Mouse (Mus musculus) heart, embryonic 11.5 days (tissue): ENCODE data around the gene Fsip1. TPM values are rescaled to one million over a fixed set of nuclear protein-coding genes. Genes with fewer than 3 reads are reported as not detected.
"Not testable (repeated sequence)": the region's sequence is repeated elsewhere in the genome, so short reads cannot be mapped to it uniquely, and the experiment has no call there.

ENCODE experiments used
- ATAC-seq: fragments of 200-750 bp; cut with Nextera tagmentation; replicated peaks from 2 replicates; pipeline ENCODE4 v1.8.0; 2017; ENCODE audit warnings: moderate library complexity; ENCODE audit not compliant: insufficient number of reproducible peaks, low FRiP score, low TSS enrichment
- H3K27ac ChIP-seq: fragments of 300-500 bp; sonication (generic); 2 replicates; pipeline ENCODE4 v1.5.1; 2014; ENCODE audit warnings: mild to moderate bottlenecking, low read depth, low read length
- H3K27me3 ChIP-seq: fragments of 300-500 bp; sonication (generic); 2 replicates; pipeline ENCODE4 v1.6.1; 2014; ENCODE audit warnings: mild to moderate bottlenecking, low read length, mixed read lengths; ENCODE audit not compliant: control insufficient read depth, insufficient read depth
- H3K36me3 ChIP-seq: fragments of 300-500 bp; sonication (generic); 2 replicates; pipeline ENCODE4 v1.6.1; 2014; ENCODE audit warnings: mild to moderate bottlenecking, low read length, moderate library complexity, mixed read lengths; ENCODE audit not compliant: control insufficient read depth, insufficient read depth
- H3K4me1 ChIP-seq: fragments of 300-500 bp; sonication (generic); 2 replicates; pipeline ENCODE4 v1.6.1; 2014; ENCODE audit warnings: low read length; ENCODE audit not compliant: control insufficient read depth, insufficient read depth
- H3K4me2 ChIP-seq: fragments of 300-500 bp; sonication (generic); 2 replicates; pipeline ENCODE4 v1.6.1; 2014; ENCODE audit warnings: mild to moderate bottlenecking, moderate library complexity
- H3K4me3 ChIP-seq: fragments of 300-500 bp; sonication (generic); 2 replicates; pipeline ENCODE4 v1.5.1; 2014; ENCODE audit warnings: low read depth, low read length
- H3K9ac ChIP-seq: fragments of 300-500 bp; sonication (generic); 2 replicates; pipeline ENCODE4 v1.6.1; 2014; ENCODE audit warnings: mild to moderate bottlenecking, low read depth, low read length, moderate library complexity
- H3K9me3 ChIP-seq: fragments of 300-500 bp; sonication (generic); replicated peaks from 2 replicates; pipeline ENCODE4 v1.6.1; 2016; ENCODE audit warnings: low read length; ENCODE audit not compliant: control insufficient read depth
- WGBS: fragments of 180-500 bp; shearing (Covaris S2); extraction: QIAGEN DNeasy Blood & Tissue Kit; methylation state at CpG from one replicate; pipeline ENCODE4 v1.1.7; 2014; ENCODE audit not compliant: insufficient replicate concordance; 5-methylcytosine and 5-hydroxymethylcytosine counted together
- polyA plus RNA-seq: library from polyadenylated mRNA; unstranded; fragments of >200 nt; fragmentation: Nextera tagmentation; extraction: Ambion mirVana; gene quantifications from 2 replicates; pipeline ENCODE4 v1.2.1, GENCODE M21; 2014

Gene Fsip1
- polyA plus RNA-seq, 1 experiment from 2014 or later, result 0.34 TPM

- Histone ChIP-seq H3K27me3 (no peaks in the 10 kb centered on the region), H3K4me3 (no peak overlapping the region), H3K9me3 (no peaks in the 10 kb centered on the region), H3K9ac (no peak overlapping the region), H3K27ac (no peak overlapping the region), H3K4me1 (0 out of 2 replicates have a peak, but pooled peaks cover 4% of the 10 kb centered on the region), H3K4me2 (no peak overlapping the region), H3K36me3 (no peaks in the 10 kb centered on the region)
- ATAC-seq, result no peak
- 82% methylated on average over 2 of the region's 2 CpGs for WGBS
Observed at GRCm38 (mm10) chr2:118160991-118161390, 95.8 kb downstream of the Fsip1 start.

GRCm38 (mm10) chr2:118160547-118160946, 96.2 kb downstream of the Fsip1 start:
- no peak for ATAC-seq

GRCm38 (mm10) chr2:118159126-118159525, 97.6 kb downstream of the Fsip1 start:
- 50% methylated on average over 6 of the region's 6 CpGs for WGBS
- H3K4me1 ChIP-seq, result 0 out of 2 replicates have a peak, but pooled peaks cover 4% of the 10 kb centered on the region
- no peaks in the 10 kb centered on the region for H3K9me3 ChIP-seq
- no peaks in the 10 kb centered on the region for H3K36me3 ChIP-seq
- no peak for ATAC-seq
- no peak overlapping the region for H3K4me2 ChIP-seq
- no peak overlapping the region for H3K27ac ChIP-seq
- no peaks in the 10 kb centered on the region for H3K27me3 ChIP-seq
- no peak overlapping the region for H3K4me3 ChIP-seq
- H3K9ac ChIP-seq, result no peak overlapping the region

More at GRCm38 (mm10) chr2:118160547-118160946, 96.2 kb downstream of the Fsip1 start:
- H3K4me2 ChIP-seq, result no peak overlapping the region
- no peaks in the 10 kb centered on the region for H3K27me3 ChIP-seq
- no peak overlapping the region for H3K27ac ChIP-seq
- no peaks in the 10 kb centered on the region for H3K36me3 ChIP-seq
- H3K9ac ChIP-seq, result no peak overlapping the region
- H3K9me3 ChIP-seq, result no peaks in the 10 kb centered on the region
- no peak overlapping the region for H3K4me3 ChIP-seq
- 0 out of 2 replicates have a peak, but pooled peaks cover 4% of the 10 kb centered on the region for H3K4me1 ChIP-seq
- WGBS, result 33% methylated on average over 6 of the region's 6 CpGs

DNA sequence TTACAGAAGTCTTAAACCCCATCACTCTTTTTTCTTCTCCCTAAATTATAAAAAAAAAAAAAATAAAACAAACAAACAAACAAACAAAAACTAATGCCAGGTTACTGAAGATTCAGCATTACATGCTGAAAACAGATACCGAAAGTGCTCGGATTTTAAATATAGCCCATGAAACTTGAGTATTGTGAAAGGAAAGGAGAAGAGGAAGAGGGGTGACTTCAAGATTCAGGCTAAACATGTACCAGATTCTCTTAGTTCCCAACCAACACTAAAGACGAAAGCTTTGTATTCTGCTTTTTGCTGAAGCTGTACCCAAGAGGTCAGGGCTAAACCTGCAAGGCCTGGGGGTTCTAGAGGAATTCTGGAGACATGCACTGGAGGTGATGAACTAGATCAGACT, 98.7 kb downstream of the Fsip1 start:
- Histone ChIP-seq H3K4me2 (no peak overlapping the region), H3K4me3 (no peak overlapping the region), H3K4me1 (0 out of 2 replicates have a peak, but pooled peaks cover 4% of the 10 kb centered on the region), H3K9ac (no peak overlapping the region), H3K9me3 (no peaks in the 10 kb centered on the region), H3K27ac (no peak overlapping the region), H3K36me3 (no peaks in the 10 kb centered on the region), H3K27me3 (no peaks in the 10 kb centered on the region)
- ATAC-seq, result no peak
- WGBS, result 83% methylated on average over 3 of the region's 3 CpGs

- Histone ChIP-seq H3K27ac (no peak overlapping the region), H3K4me3 (no peak overlapping the region), H3K36me3 (no peaks in the 10 kb centered on the region), H3K27me3 (no peaks in the 10 kb centered on the region), H3K4me1 (no peaks in the 10 kb centered on the region), H3K4me2 (no peak overlapping the region), H3K9ac (no peak overlapping the region), H3K9me3 (no peaks in the 10 kb centered on the region)
- WGBS, result 72% methylated on average over 12 of the region's 12 CpGs
- ATAC-seq, result no peak
Observed at GRCm38 (mm10) chr2:118149855-118150563, 106.8 kb downstream of the Fsip1 start.

- 57% methylated on average over 4 of the region's 4 CpGs for WGBS
- no peak for ATAC-seq
- Histone ChIP-seq H3K9me3 (no peaks in the 10 kb centered on the region), H3K27me3 (no peaks in the 10 kb centered on the region), H3K4me2 (no peak overlapping the region), H3K27ac (no peak overlapping the region), H3K9ac (no peak overlapping the region), H3K4me1 (no peaks in the 10 kb centered on the region), H3K36me3 (no peaks in the 10 kb centered on the region), H3K4me3 (no peak overlapping the region)
Observed at GRCm38 (mm10) chr2:118148321-118149142, 108.2 kb downstream of the Fsip1 start.

GRCm38 (mm10) chr2:118147749-118148148, 109.0 kb downstream of the Fsip1 start:
- not testable (repeated sequence) for H3K27me3 ChIP-seq, H3K4me2 ChIP-seq, H3K4me1 ChIP-seq, H3K27ac ChIP-seq, H3K9ac ChIP-seq, H3K4me3 ChIP-seq, ATAC-seq, H3K36me3 ChIP-seq, H3K9me3 ChIP-seq
- WGBS, result 40% methylated on average over 3 of the region's 3 CpGs

DNA sequence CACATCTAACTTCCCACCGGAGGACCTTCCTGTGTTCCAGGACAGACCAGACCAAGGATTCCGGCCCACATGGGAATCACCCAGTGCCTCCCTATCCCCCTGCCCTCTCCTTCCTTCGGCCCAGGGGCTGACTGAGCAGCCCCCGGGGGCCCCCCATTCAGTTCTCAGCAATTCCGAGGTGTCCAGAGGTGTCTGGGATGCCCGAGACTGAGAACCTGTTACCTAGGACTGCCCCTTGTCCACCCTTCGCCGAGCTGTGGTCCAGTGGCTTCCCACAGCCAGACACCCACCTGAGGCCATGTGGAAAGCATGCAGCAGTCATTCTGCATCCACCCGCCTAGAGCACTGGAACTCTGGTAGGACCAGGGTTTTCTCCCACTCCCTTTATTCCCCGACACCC, 115.1 kb downstream of the Fsip1 start:
- ATAC-seq, result no peak
- H3K4me3 ChIP-seq, result no peak overlapping the region

More for the DNA sequence above, 115.1 kb downstream of the Fsip1 start:
- WGBS, result 82% methylated on average over 10 of the region's 10 CpGs
- H3K27me3 ChIP-seq, result no peaks in the 10 kb centered on the region
- no peak overlapping the region for H3K27ac ChIP-seq
- no peak overlapping the region for H3K9ac ChIP-seq
- H3K36me3 ChIP-seq, result no peaks in the 10 kb centered on the region
- H3K4me1 ChIP-seq, result no peaks in the 10 kb centered on the region
- H3K9me3 ChIP-seq, result no peaks in the 10 kb centered on the region
- no peak overlapping the region for H3K4me2 ChIP-seq
